Mouse (Mus musculus): ENCODE measurements around the gene Cd40.
A peak's percentile ranks its signal among the peaks of the same experiment; 100 is the strongest.

Cd40 gene

GRCm38 (mm10) chr2:165054888-165055852, at the start of gene Cd40:
TSS of gene Cd40 (plus strand) at chr2:165055627.
- no peak for TF ChIP-seq GATA4 (IDR thresholded peaks at IDR 0.05; ENCODE audit: insufficient replicate concordance, low read length)

- no peak for TF ChIP-seq GATA4 (IDR thresholded peaks at IDR 0.05; ENCODE audit: insufficient replicate concordance, low read length)
These were observed 48.6 kb upstream of the Cd40 start for GRCm38 (mm10) chr2:165006813-165007212.

- TF ChIP-seq GATA4 (IDR thresholded peaks at IDR 0.05; ENCODE audit: insufficient replicate concordance, low read length): no peak
These were observed 47.4 kb upstream of the Cd40 start for GRCm38 (mm10) chr2:165007986-165008385.

- TF ChIP-seq GATA4 (IDR thresholded peaks at IDR 0.05; ENCODE audit: insufficient replicate concordance, low read length): no peak
These were observed 46.3 kb upstream of the Cd40 start for GRCm38 (mm10) chr2:165009161-165009560.

- no peak for TF ChIP-seq GATA4 (IDR thresholded peaks at IDR 0.05; ENCODE audit: insufficient replicate concordance, low read length)
These were observed 45.8 kb upstream of the Cd40 start for GRCm38 (mm10) chr2:165009581-165009980.

GRCm38 (mm10) chr2:165010351-165010750, 45.1 kb upstream of the Cd40 start:
- TF ChIP-seq GATA4 (IDR thresholded peaks at IDR 0.05; ENCODE audit: insufficient replicate concordance, low read length): no peak

- TF ChIP-seq GATA4 (IDR thresholded peaks at IDR 0.05; ENCODE audit: insufficient replicate concordance, low read length): no peak
These were observed 40.5 kb upstream of the Cd40 start for GRCm38 (mm10) chr2:165014935-165015334.

GRCm38 (mm10) chr2:165020490-165020889, 34.9 kb upstream of the Cd40 start:
- TF ChIP-seq GATA4 (IDR thresholded peaks at IDR 0.05; ENCODE audit: insufficient replicate concordance, low read length): no peak

GRCm38 (mm10) chr2:165027163-165027562, 28.3 kb upstream of the Cd40 start:
- TF ChIP-seq GATA4 (IDR thresholded peaks at IDR 0.05; ENCODE audit: insufficient replicate concordance, low read length): no peak

GRCm38 (mm10) chr2:165032533-165032932, 22.9 kb upstream of the Cd40 start:
- no peak for TF ChIP-seq GATA4 (IDR thresholded peaks at IDR 0.05; ENCODE audit: insufficient replicate concordance, low read length)

- TF ChIP-seq GATA4 (IDR thresholded peaks at IDR 0.05; ENCODE audit: insufficient replicate concordance, low read length): no peak
These were observed 22.1 kb upstream of the Cd40 start for GRCm38 (mm10) chr2:165033306-165033705.

GRCm38 (mm10) chr2:165034131-165035057, 21.0 kb upstream of the Cd40 start, which contains the start of gene Ncoa5:
TSS of gene Ncoa5 (minus strand) at chr2:165034867.
- TF ChIP-seq GATA4 (IDR thresholded peaks at IDR 0.05; ENCODE audit: insufficient replicate concordance, low read length): 0 out of 2 replicates have a peak, but pooled peaks have one; percentile 17

- TF ChIP-seq GATA4 (IDR thresholded peaks at IDR 0.05; ENCODE audit: insufficient replicate concordance, low read length): no peak
These were observed 20.4 kb upstream of the Cd40 start for GRCm38 (mm10) chr2:165035058-165035431.

- TF ChIP-seq GATA4 (IDR thresholded peaks at IDR 0.05; ENCODE audit: insufficient replicate concordance, low read length): no peak
These were observed 18.0 kb upstream of the Cd40 start for GRCm38 (mm10) chr2:165037415-165037814.

- no peak for TF ChIP-seq GATA4 (IDR thresholded peaks at IDR 0.05; ENCODE audit: insufficient replicate concordance, low read length)
These were observed 13.3 kb upstream of the Cd40 start for GRCm38 (mm10) chr2:165042126-165042525.
